Mouse (Mus musculus) heart, embryonic 14.5 days (tissue): Measurements from ENCODE around the gene E030025P04Rik. TPM values are rescaled to one million over a fixed set of nuclear protein-coding genes. Genes with fewer than 3 reads are reported as not detected.

Experiments used
- ATAC-seq: fragments of 200-750 bp; cut with Nextera tagmentation; 2 replicates; pipeline ENCODE4 v1.8.0; 2017; ENCODE audit warnings: low read depth, moderate TSS enrichment; ENCODE audit not compliant: insufficient number of reproducible peaks, insufficient read depth, low FRiP score
- H3K27ac ChIP-seq, 2 experiments: fragments of 200-500 bp in 1 of 2; fragments of 300-500 bp in 1 of 2; sonication (generic) in 1 of 2; replicated peaks in 1 of 2; 2 replicates each; pipeline ENCODE4 v1.5.1; 2012 to 2014; ENCODE audit warnings: low read depth in 2 of 2, low read length in 2 of 2, control low read depth in 1 of 2, mild to moderate bottlenecking in 1 of 2, mixed read lengths in 1 of 2; ENCODE audit not compliant: control insufficient read depth in 1 of 2, insufficient read depth in 1 of 2
- H3K27me3 ChIP-seq: fragments of 300-500 bp; sonication (generic); 2 replicates; pipeline ENCODE4 v1.6.1; 2014; ENCODE audit warnings: mild to moderate bottlenecking, low read length, control low read depth; ENCODE audit not compliant: control insufficient read depth, insufficient read depth
- H3K36me3 ChIP-seq: fragments of 300-500 bp; sonication (generic); 2 replicates; pipeline ENCODE4 v1.6.1; 2014; ENCODE audit warnings: mild to moderate bottlenecking, control low read depth, low read length, mixed read lengths; ENCODE audit not compliant: control insufficient read depth, insufficient read depth
- H3K4me1 ChIP-seq, 2 experiments: fragments of 200-500 bp in 1 of 2; fragments of 300-500 bp in 1 of 2; sonication (generic) in 1 of 2; 2 replicates each; pipeline ENCODE4 v1.6.1; 2012 to 2014; ENCODE audit warnings: low read length in 2 of 2, control low read depth in 1 of 2, mixed read lengths in 1 of 2; ENCODE audit not compliant: control insufficient read depth in 2 of 2, insufficient read depth in 2 of 2
- H3K4me2 ChIP-seq: fragments of 300-500 bp; sonication (generic); 2 replicates; pipeline ENCODE4 v1.6.1; 2014; ENCODE audit warnings: mild to moderate bottlenecking, low read length
- H3K4me3 ChIP-seq, 2 experiments: fragments of 200-500 bp in 1 of 2; fragments of 300-500 bp in 1 of 2; sonication (generic) in 1 of 2; 2 replicates each; pipeline ENCODE4 v1.5.1; 2012 to 2014; ENCODE audit warnings: low read length in 2 of 2, mild to moderate bottlenecking in 2 of 2, control low read depth in 1 of 2, low read depth in 1 of 2, moderate library complexity in 1 of 2; ENCODE audit not compliant: control insufficient read depth in 1 of 2, insufficient read depth in 1 of 2
- H3K9ac ChIP-seq: fragments of 300-500 bp; sonication (generic); 2 replicates; pipeline ENCODE4 v1.6.1; 2014; ENCODE audit warnings: mild to moderate bottlenecking, low read length
- H3K9me3 ChIP-seq: fragments of 300-500 bp; sonication (generic); 2 replicates; pipeline ENCODE4 v1.6.1; 2016; ENCODE audit warnings: low read length, control low read depth; ENCODE audit not compliant: control insufficient read depth
- WGBS: fragments of 180-500 bp; shearing (Covaris S2); extraction: QIAGEN DNeasy Blood & Tissue Kit; methylation state at CpG from one replicate; pipeline ENCODE4 v1.1.7; 2014; 5-methylcytosine and 5-hydroxymethylcytosine counted together
- polyA plus RNA-seq: library from polyadenylated mRNA; unstranded; fragments of >200 nt; fragmentation: Nextera tagmentation; extraction: Ambion mirVana; gene quantifications from 2 replicates; pipeline ENCODE4 v1.2.1, GENCODE M21; 2014

Gene E030025P04Rik
- polyA plus RNA-seq: not detected in 2 replicates

- no peak for ATAC-seq
- H3K4me1 ChIP-seq: no peaks in the 10 kb centered on the region
- H3K27me3 ChIP-seq: no peaks in the 10 kb centered on the region
- H3K27ac ChIP-seq: no peak within 1 kb of the TSS
- H3K4me2 ChIP-seq: no peak within 1 kb of the TSS
- no peaks in the 10 kb centered on the region for H3K9me3 ChIP-seq
- no peak within 1 kb of the TSS for H3K9ac ChIP-seq
- H3K36me3 ChIP-seq: no peaks in the 10 kb centered on the region
- H3K4me3 ChIP-seq: no peak within 1 kb of the TSS
- 66% methylated on average over 4 of the region's 4 CpGs for WGBS
These were observed at the start of gene E030025P04Rik for GRCm38 (mm10) chr11:109144236-109144635. Gene E030025P04Rik (minus strand): TSS chr11:109144369.

GRCm38 (mm10) chr11:109192673-109193557 is 48.7 kb upstream of the E030025P04Rik start:
- no peaks in the 10 kb centered on the region for H3K4me1 ChIP-seq
- no peaks in the 10 kb centered on the region for H3K36me3 ChIP-seq
- H3K4me3 ChIP-seq: no peak overlapping the region
- H3K27me3 ChIP-seq: no peaks in the 10 kb centered on the region
- no peak overlapping the region for H3K9ac ChIP-seq
- no peak overlapping the region for H3K27ac ChIP-seq
- H3K9me3 ChIP-seq: no peaks in the 10 kb centered on the region
- ATAC-seq: no peak; the same call in 1 of the 2 replicates
- no peak overlapping the region for H3K4me2 ChIP-seq
- whole genome bisulfite sequencing: 51% methylated on average over 15 of the region's 15 CpGs

GRCm38 (mm10) chr11:109188235-109188634 is 44.1 kb upstream of the E030025P04Rik start:
- 78% methylated on average over 5 of the region's 5 CpGs for whole genome bisulfite sequencing
- Histone ChIP-seq H3K4me1 (no peaks in the 10 kb centered on the region), H3K27me3 (no peaks in the 10 kb centered on the region), H3K36me3 (no peaks in the 10 kb centered on the region), H3K9me3 (no peaks in the 10 kb centered on the region), H3K9ac (no peak overlapping the region), H3K4me2 (no peak overlapping the region), H3K27ac (no peak overlapping the region), H3K4me3 (no peak overlapping the region)
- ATAC-seq: no peak

GRCm38 (mm10) chr11:109187631-109188184 is 43.5 kb upstream of the E030025P04Rik start:
- WGBS: 74% methylated on average over 6 of the region's 6 CpGs
- Histone ChIP-seq H3K4me2 (no peak overlapping the region), H3K27ac (no peak overlapping the region), H3K4me3 (no peak overlapping the region), H3K4me1 (no peaks in the 10 kb centered on the region), H3K27me3 (no peaks in the 10 kb centered on the region), H3K36me3 (no peaks in the 10 kb centered on the region), H3K9ac (no peak overlapping the region), H3K9me3 (no peaks in the 10 kb centered on the region)
- ATAC-seq: no peak

- no peaks in the 10 kb centered on the region for H3K36me3 ChIP-seq
- H3K4me2 ChIP-seq: no peak overlapping the region
- no peak overlapping the region for H3K4me3 ChIP-seq
- H3K4me1 ChIP-seq: peaks cover 6% of the 10 kb centered on the region in 2 experiments; a peak in 2 of 4 replicates
- H3K27ac ChIP-seq: no peak overlapping the region
- H3K27me3 ChIP-seq: no peaks in the 10 kb centered on the region; the same call in 1 of the 2 replicates
- H3K9ac ChIP-seq: no peak overlapping the region
- ATAC-seq: no peak
- H3K9me3 ChIP-seq: no peaks in the 10 kb centered on the region
- 69% methylated on average over 7 of the region's 7 CpGs for WGBS
These were observed 36.9 kb upstream of the E030025P04Rik start for GRCm38 (mm10) chr11:109181118-109181517.

GRCm38 (mm10) chr11:109180290-109180689 is 36.1 kb upstream of the E030025P04Rik start:
- no peaks in the 10 kb centered on the region; the same call in 1 of the 2 replicates for H3K27me3 ChIP-seq
- H3K9me3 ChIP-seq: no peaks in the 10 kb centered on the region
- no peaks in the 10 kb centered on the region for H3K36me3 ChIP-seq
- no peak for ATAC-seq
- WGBS: 31% methylated on average over 11 of the region's 11 CpGs
- H3K4me3 ChIP-seq: no peak overlapping the region
- H3K4me1 ChIP-seq: peaks cover 6% of the 10 kb centered on the region in 2 experiments; a peak in 2 of 4 replicates
- H3K27ac ChIP-seq: no peak overlapping the region
- H3K9ac ChIP-seq: no peak overlapping the region
- H3K4me2 ChIP-seq: no peak overlapping the region

- Histone ChIP-seq H3K4me1 (peaks cover 6% of the 10 kb centered on the region in 2 experiments; a peak in 2 of 4 replicates), H3K27me3 (no peaks in the 10 kb centered on the region; the same call in 1 of the 2 replicates), H3K4me3 (no peak overlapping the region), H3K9me3 (no peaks in the 10 kb centered on the region), H3K9ac (no peak overlapping the region), H3K4me2 (no peak overlapping the region), H3K27ac (no peak overlapping the region), H3K36me3 (no peaks in the 10 kb centered on the region)
- ATAC-seq: no peak
- WGBS: 54% methylated on average over 8 of the region's 8 CpGs
These were observed 34.8 kb upstream of the E030025P04Rik start for GRCm38 (mm10) chr11:109178788-109179518.
